Mouse (Mus musculus) CH12.LX (cell line): ENCODE measurements around the gene 4931440F15Rik.

Source experiments
- CHD2 ChIP-seq: IDR thresholded peaks from 2 replicates; pipeline ENCODE4 v1.6.1; 2011; ENCODE audit warnings: low read length, improper control_type of control experiment
- CTCF ChIP-seq, 2 experiments: IDR thresholded peaks in 1 of 2; conservative IDR thresholded peaks in 1 of 2; 2 replicates each; pipeline ENCODE4 v1.5.1; 2011 to 2012; ENCODE audit warnings: low read depth in 2 of 2, low read length in 2 of 2, improper control_type of control experiment in 1 of 2, inconsistent platforms in 1 of 2, mild to moderate bottlenecking in 1 of 2, moderate library complexity in 1 of 2
- E2F4 ChIP-seq: IDR thresholded peaks from 2 replicates; pipeline ENCODE4 v1.6.1; 2011; ENCODE audit warnings: low read depth, low read length, improper control_type of control experiment; ENCODE audit not compliant: insufficient replicate concordance
- JUN ChIP-seq: IDR thresholded peaks from 2 replicates; pipeline ENCODE4 v1.6.1; 2011; ENCODE audit warnings: low read depth, mild to moderate bottlenecking, low read length, improper control_type of control experiment, moderate library complexity; ENCODE audit not compliant: insufficient read depth

DNA sequence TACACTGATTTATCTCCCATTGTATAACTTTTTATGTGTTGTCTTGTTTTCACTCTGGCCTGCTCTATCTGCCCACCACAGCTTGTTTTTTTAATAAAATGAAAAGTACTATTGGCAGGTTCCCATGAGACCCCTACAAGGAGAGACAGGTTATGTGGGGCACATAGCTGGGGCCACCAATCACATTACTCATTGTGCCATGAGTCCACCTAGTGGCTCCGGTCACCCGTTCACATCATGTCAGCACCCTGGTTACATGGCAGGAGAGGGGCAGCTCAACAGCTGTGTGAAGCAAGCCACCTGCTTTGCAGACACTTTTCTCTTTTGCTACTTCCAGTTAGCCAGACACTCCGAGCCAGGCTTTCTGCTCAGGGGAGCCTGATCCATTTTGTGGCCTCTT lies 13.0 kb downstream of the 4931440F15Rik start:
- no peak for TF ChIP-seq JUN
- TF ChIP-seq CTCF (conservative IDR thresholded peaks at IDR 0.05 in 1 of 2, IDR thresholded peaks at IDR 0.05 in 1 of 2; ENCODE audit: low read depth in 2 of 2, low read length in 2 of 2): peak in 1 of 2 experiments; percentile 71; a peak in 2 of 4 replicates
- no peak for TF ChIP-seq E2F4
- TF ChIP-seq CHD2: no peak
